Mouse (Mus musculus) MEL (cell line): ENCODE measurements around the gene Glod4. TPM values are rescaled to one million over a fixed set of nuclear protein-coding genes. Genes with fewer than 3 reads are reported as not detected.
A peak's percentile ranks its signal among the peaks of the same experiment; 100 is the strongest.

Source experiments
- DNase-seq: peaks from one replicate; pipeline ENCODE4 v3.0.0; 2011; ENCODE audit warnings: low read depth, low spot score
- H3K27ac ChIP-seq: 2 replicates; pipeline ENCODE4 v1.5.1; 2012; ENCODE audit warnings: low read depth, mild to moderate bottlenecking, control low read depth, low read length, moderate library complexity; ENCODE audit not compliant: control insufficient read depth
- H3K27me3 ChIP-seq, 2 experiments: fragments of 150-350 bp in 1 of 2; sonication (generic) in 1 of 2; 2 replicates each; pipeline ENCODE4 v1.6.1; 2012; ENCODE audit warnings: low read length in 2 of 2, mild to moderate bottlenecking in 2 of 2, improper control_type of control experiment in 1 of 2, moderate library complexity in 1 of 2; ENCODE audit not compliant: insufficient read depth in 2 of 2, control insufficient read depth in 1 of 2
- H3K36me3 ChIP-seq, 2 experiments: 2 replicates each; pipeline ENCODE4 v1.6.1; 2012 to 2014; ENCODE audit warnings: low read length in 2 of 2, improper control_type of control experiment in 1 of 2, inconsistent platforms in 1 of 2, mild to moderate bottlenecking in 1 of 2; ENCODE audit not compliant: insufficient read depth in 2 of 2, control insufficient read depth in 1 of 2
- H3K4me1 ChIP-seq, 2 experiments: fragments of 150-350 bp in 1 of 2; sonication (generic) in 1 of 2; 2 replicates each; pipeline ENCODE4 v1.6.1; 2012; ENCODE audit warnings: low read length in 2 of 2, improper control_type of control experiment in 1 of 2, mild to moderate bottlenecking in 1 of 2; ENCODE audit not compliant: insufficient read depth in 2 of 2, control insufficient read depth in 1 of 2
- H3K4me3 ChIP-seq, 2 experiments: fragments of 150-350 bp in 1 of 2; sonication (generic) in 1 of 2; 2 replicates each; pipeline ENCODE4 v1.5.1; 2012; ENCODE audit warnings: low read depth in 2 of 2, low read length in 2 of 2, mild to moderate bottlenecking in 2 of 2, moderate library complexity in 2 of 2, control low read depth in 1 of 2, improper control_type of control experiment in 1 of 2; ENCODE audit not compliant: control insufficient read depth in 1 of 2, insufficient read depth in 1 of 2
- H3K79me2 ChIP-seq: 2 replicates; pipeline ENCODE4 v1.6.1; 2012; ENCODE audit warnings: mild to moderate bottlenecking, low read length, moderate library complexity; ENCODE audit not compliant: control insufficient read depth, poor library complexity, insufficient read depth
- H3K9ac ChIP-seq: 2 replicates; pipeline ENCODE4 v1.6.1; 2012; ENCODE audit warnings: low read depth, mild to moderate bottlenecking, control low read depth, low read length, moderate library complexity; ENCODE audit not compliant: control insufficient read depth, poor library complexity, severe bottlenecking
- H3K9me3 ChIP-seq: fragments of 150-350 bp; sonication (generic); replicated peaks from 2 replicates; pipeline ENCODE4 v1.6.1; 2012; ENCODE audit warnings: mild to moderate bottlenecking, low read length, improper control_type of control experiment, moderate library complexity; ENCODE audit not compliant: insufficient read depth
- CHD1 ChIP-seq: IDR thresholded peaks from 2 replicates; pipeline ENCODE4 v1.6.1; 2012; ENCODE audit warnings: low read depth, mild to moderate bottlenecking, inconsistent platforms, low read length, improper control_type of control experiment
- EP300 ChIP-seq, 2 experiments: IDR thresholded peaks; 2 replicates each; pipeline ENCODE4 v1.6.1; 2011; ENCODE audit warnings: improper control_type of control experiment in 2 of 2, low read length in 2 of 2, low read depth in 1 of 2, mild to moderate bottlenecking in 1 of 2
- ETS1 ChIP-seq: IDR thresholded peaks from 2 replicates; pipeline ENCODE4 v1.6.1; 2012; ENCODE audit warnings: low read depth, mild to moderate bottlenecking, inconsistent platforms, low read length, improper control_type of control experiment, moderate library complexity
- GATA1 ChIP-seq: IDR thresholded peaks from 2 replicates; pipeline ENCODE4 v1.6.1; 2011; ENCODE audit warnings: low read depth, low read length, improper control_type of control experiment
- MAFK ChIP-seq: IDR thresholded peaks from 2 replicates; pipeline ENCODE4 v1.6.1; 2011; ENCODE audit warnings: low read depth, mild to moderate bottlenecking, low read length, improper control_type of control experiment, borderline replicate concordance
- MYB ChIP-seq: IDR thresholded peaks from 2 replicates; pipeline ENCODE4 v1.6.1; 2011; ENCODE audit warnings: mild to moderate bottlenecking, low read depth, low read length, improper control_type of control experiment
- MYC ChIP-seq: IDR thresholded peaks from 2 replicates; pipeline ENCODE4 v1.6.1; 2011; ENCODE audit warnings: low read depth, mild to moderate bottlenecking, low read length, improper control_type of control experiment, moderate library complexity
- NELFE ChIP-seq: IDR thresholded peaks from 2 replicates; pipeline ENCODE4 v1.6.1; 2011; ENCODE audit warnings: low read depth, low read length, improper control_type of control experiment
- POLR2A ChIP-seq, 2 experiments: IDR thresholded peaks; 2 replicates each; pipeline ENCODE4 v1.6.1; 2011 to 2012; ENCODE audit warnings: low read length in 2 of 2, mild to moderate bottlenecking in 2 of 2, control low read depth in 1 of 2, improper control_type of control experiment in 1 of 2, low read depth in 1 of 2, moderate library complexity in 1 of 2; ENCODE audit not compliant: control insufficient read depth in 1 of 2, insufficient read depth in 1 of 2, poor library complexity in 1 of 2
- RCOR1 ChIP-seq: IDR thresholded peaks from 2 replicates; pipeline ENCODE4 v1.6.1; 2012; ENCODE audit warnings: low read depth, mild to moderate bottlenecking, inconsistent platforms, low read length, improper control_type of control experiment
- USF1 ChIP-seq: IDR thresholded peaks from 2 replicates; pipeline ENCODE4 v1.6.1; 2014; ENCODE audit warnings: low read depth, mild to moderate bottlenecking, inconsistent platforms, low read length, improper control_type of control experiment, moderate library complexity
- USF2 ChIP-seq, 2 experiments: IDR thresholded peaks; 2 replicates each; pipeline ENCODE4 v1.6.1; 2011 to 2012; ENCODE audit warnings: improper control_type of control experiment in 2 of 2, low read length in 2 of 2, borderline replicate concordance in 1 of 2, inconsistent platforms in 1 of 2, low read depth in 1 of 2, mild to moderate bottlenecking in 1 of 2; ENCODE audit not compliant: insufficient read depth in 1 of 2
- ZNF384 ChIP-seq: IDR thresholded peaks from 2 replicates; pipeline ENCODE4 v1.6.1; 2012; ENCODE audit warnings: low read depth, mild to moderate bottlenecking, inconsistent platforms, low read length, improper control_type of control experiment
- polyA plus RNA-seq, 2 experiments: library from polyadenylated mRNA; stranded (reverse) in 1 of 2; unstranded in 1 of 2; fragments of >175 nt in 1 of 2; fragments of >200 nt in 1 of 2; gene quantifications; 2 replicates each; pipeline versions ENCODE4 v1.2.1 to v1.2.4; 2012; ENCODE audit warnings: low replicate concordance in 2 of 2, low read depth in 1 of 2; ENCODE audit not compliant: insufficient read length in 2 of 2, insufficient read depth in 1 of 2, missing spikeins in 1 of 2
- total RNA-seq: library from RNA; depleted of rRNA; stranded (reverse); fragments of 300-350 nt; gene quantifications from 2 replicates; pipeline ENCODE4 v1.2.3, GENCODE M21; 2012

The Glod4 gene
- total and polyA plus RNA-seq, 3 experiments, result 63.9 to 139 TPM; not detected in 1

DNA sequence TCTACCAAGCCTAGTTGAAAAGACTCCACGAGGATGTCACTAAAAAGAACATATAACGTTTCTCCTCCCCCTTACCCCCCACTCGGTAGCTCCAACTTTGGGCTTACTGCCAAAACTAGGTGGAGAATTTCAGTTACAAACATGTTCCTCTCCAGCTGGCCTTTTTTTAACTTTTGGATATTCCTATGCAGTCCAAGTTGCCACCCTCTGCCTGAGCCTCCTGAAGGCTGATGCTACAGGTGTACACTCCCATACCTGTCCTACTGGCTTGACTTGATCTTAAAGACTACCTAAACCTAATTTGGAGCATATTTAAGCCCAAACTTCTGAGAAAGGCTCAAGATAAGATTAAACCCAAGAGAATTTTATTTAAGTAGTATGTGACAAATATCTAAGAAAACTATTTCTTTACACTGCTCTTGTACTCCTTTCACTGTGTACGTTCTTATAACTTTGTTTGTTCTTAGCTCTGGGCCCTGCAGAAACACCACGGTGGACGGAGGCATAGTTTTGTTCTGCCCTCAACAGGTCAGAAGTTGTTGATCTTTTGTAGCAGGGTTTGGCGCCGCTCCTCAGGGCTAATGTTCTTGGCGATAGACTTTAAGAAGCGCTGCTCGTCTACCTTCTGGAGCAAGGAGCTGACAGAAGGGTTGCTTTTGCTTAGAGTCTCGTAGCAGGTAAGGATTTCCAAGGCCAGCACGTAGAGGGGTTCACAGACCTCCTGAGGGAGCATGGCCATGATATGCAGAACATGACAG is 33.1 kb downstream of the Glod4 start:
- H3K79me2 ChIP-seq, result no peaks in the 10 kb centered on the region; the same call in 1 of the 2 replicates
- H3K36me3 ChIP-seq, result peaks cover 0 to 11% of the 10 kb centered on the region in 2 experiments; a peak in 2 of 4 replicates
- TF ChIP-seq EP300 (IDR thresholded peaks at IDR 0.05; ENCODE audit: low read depth in 1 of 2, low read length in 2 of 2) (0 out of 4 replicates have a peak, but pooled peaks of 1 of the 2 experiments have one; percentile 9), ZNF384 (0 out of 2 replicates have a peak, but pooled peaks have one; percentile 16), MYB (0 out of 2 replicates have a peak, but pooled peaks have one; percentile 36), USF1 (no peak)
- H3K27me3 ChIP-seq, result no peaks in the 10 kb centered on the region
- H3K4me1 ChIP-seq, result peaks cover 2 to 8% of the 10 kb centered on the region in 2 experiments; a peak in 3 of 4 replicates
- no peak overlapping the region for H3K4me3 ChIP-seq
- H3K9ac ChIP-seq, result no peak overlapping the region
- no peaks in the 10 kb centered on the region for H3K9me3 ChIP-seq
- no peak overlapping the region for H3K27ac ChIP-seq
- DNase-seq, result peak; percentile 67

GRCm38 (mm10) chr11:76206793-76207192 is 36.7 kb downstream of the Glod4 start:
- Histone ChIP-seq H3K4me1 (peaks cover 2 to 15% of the 10 kb centered on the region in 2 experiments; a peak in 3 of 4 replicates), H3K36me3 (peaks cover 0 to 13% of the 10 kb centered on the region in 2 experiments; a peak in 2 of 4 replicates), H3K27me3 (peaks cover 0 to 2% of the 10 kb centered on the region in 2 experiments; a peak in 1 of 4 replicates), H3K9ac (no peak overlapping the region), H3K27ac (no peak overlapping the region), H3K9me3 (no peaks in the 10 kb centered on the region), H3K79me2 (peaks cover 5% of the 10 kb centered on the region; the same call in 1 of the 2 replicates), H3K4me3 (no peak overlapping the region)
- TF ChIP-seq RCOR1, result no peak
- no peak for TF ChIP-seq MAFK
- TF ChIP-seq USF2 (IDR thresholded peaks at IDR 0.05; ENCODE audit: borderline replicate concordance in 1 of 2, insufficient read depth in 1 of 2, low read depth in 1 of 2, low read length in 2 of 2), result no peak
- TF ChIP-seq MYC, result no peak
- no peak for TF ChIP-seq NELFE
- no peak for TF ChIP-seq CHD1
- TF ChIP-seq GATA1, result no peak
- no peak for TF ChIP-seq POLR2A (IDR thresholded peaks at IDR 0.05; ENCODE audit: control insufficient read depth in 1 of 2, insufficient read depth in 1 of 2, low read depth in 1 of 2, low read length in 2 of 2, poor library complexity in 1 of 2)
- no peak for TF ChIP-seq ETS1
- DNase-seq, result no peak
